Mouse (Mus musculus): Measurements from ENCODE around the gene Inpp5d. TPM values are rescaled to one million over a fixed set of nuclear protein-coding genes. Genes with fewer than 3 reads are reported as not detected.
A peak's percentile ranks its signal among the peaks of the same experiment; 100 is the strongest.

The Inpp5d gene
- polyA plus RNA-seq, 1 experiment from 2014 or later = 3.3 TPM

DNA sequence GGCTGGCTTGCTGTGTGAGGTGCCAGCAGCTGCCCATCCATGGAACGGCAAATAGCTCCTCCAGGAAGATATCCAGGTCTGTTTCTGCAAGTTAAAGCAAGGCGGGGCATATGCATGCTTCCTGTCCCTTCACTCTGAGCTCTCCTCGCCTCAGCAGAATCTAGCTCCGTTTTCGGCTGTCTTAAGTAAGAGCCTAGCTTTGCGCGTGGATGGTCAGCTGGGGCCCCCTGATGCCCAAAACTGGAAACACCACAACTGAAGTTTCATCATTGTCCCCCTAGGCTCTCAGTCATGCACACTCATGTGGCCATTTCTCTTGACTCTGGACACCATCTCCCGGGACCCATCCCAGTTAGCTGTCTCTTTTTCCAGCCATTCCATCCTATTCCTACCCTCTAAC, 101.3 kb downstream of the Inpp5d start:
- Histone ChIP-seq H3K27ac (replicated peaks; ENCODE audit: low read depth, low read length) (no peak overlapping the region), H3K4me1 (ENCODE audit: control insufficient read depth, insufficient read depth, low read length) (no peaks in the 10 kb centered on the region), H3K9ac (replicated peaks; ENCODE audit: low read length) (no peak overlapping the region), H3K4me3 (ENCODE audit: low read depth, low read length) (no peak overlapping the region), H3K9me3 (replicated peaks; ENCODE audit: control insufficient read depth, low read length) (no peaks in the 10 kb centered on the region), H3K36me3 (replicated peaks; ENCODE audit: control insufficient read depth, insufficient read depth, low read depth, low read length) (no peaks in the 10 kb centered on the region), H3K27me3 (ENCODE audit: control insufficient read depth, insufficient read depth, low read length) (no peaks in the 10 kb centered on the region), H3K4me2 (ENCODE audit: low read depth, low read length) (no peak overlapping the region)
- ATAC-seq (replicated peaks; ENCODE audit: insufficient number of reproducible peaks, low FRiP score, low TSS enrichment, low read depth) (no peak), DNase-seq (ENCODE audit: low spot score) (peak; percentile 57)
- 40% methylated on average over 8 of the region's 8 CpGs for WGBS

DNA sequence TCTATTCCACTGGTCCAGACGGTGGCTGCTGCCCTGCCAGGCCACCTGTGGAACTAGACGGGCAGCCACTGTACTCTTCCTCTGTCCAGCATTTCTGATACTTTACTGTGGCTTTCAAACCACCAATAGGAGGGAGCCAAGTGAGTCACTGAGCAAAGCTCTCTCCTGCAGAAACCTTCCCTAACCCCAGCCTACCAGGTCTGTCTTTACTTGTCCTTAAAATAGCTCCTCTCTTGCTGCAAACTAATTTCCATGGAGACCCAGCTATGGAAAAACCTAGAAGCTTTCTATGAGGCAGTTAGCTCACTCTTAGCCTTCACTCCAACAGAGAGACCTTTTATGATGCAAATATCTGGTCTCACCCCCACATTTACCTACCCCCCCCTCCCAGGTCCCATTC, 102.0 kb downstream of the Inpp5d start:
- no peak overlapping the region for H3K27ac ChIP-seq (replicated peaks; ENCODE audit: low read depth, low read length)
- no peaks in the 10 kb centered on the region for H3K9me3 ChIP-seq (replicated peaks; ENCODE audit: control insufficient read depth, low read length)
- no peaks in the 10 kb centered on the region for H3K36me3 ChIP-seq (replicated peaks; ENCODE audit: control insufficient read depth, insufficient read depth, low read depth, low read length)
- WGBS = 51% methylated on average over 2 of the region's 2 CpGs
- H3K4me1 ChIP-seq (ENCODE audit: control insufficient read depth, insufficient read depth, low read length) = no peaks in the 10 kb centered on the region
- no peak overlapping the region for H3K4me2 ChIP-seq (ENCODE audit: low read depth, low read length)
- ATAC-seq (replicated peaks; ENCODE audit: insufficient number of reproducible peaks, low FRiP score, low TSS enrichment, low read depth) = no peak
- no peak overlapping the region for H3K9ac ChIP-seq (replicated peaks; ENCODE audit: low read length)
- no peak overlapping the region for H3K4me3 ChIP-seq (ENCODE audit: low read depth, low read length)
- no peaks in the 10 kb centered on the region for H3K27me3 ChIP-seq (ENCODE audit: control insufficient read depth, insufficient read depth, low read length)
- DNase-seq (ENCODE audit: low spot score) = no peak

DNA sequence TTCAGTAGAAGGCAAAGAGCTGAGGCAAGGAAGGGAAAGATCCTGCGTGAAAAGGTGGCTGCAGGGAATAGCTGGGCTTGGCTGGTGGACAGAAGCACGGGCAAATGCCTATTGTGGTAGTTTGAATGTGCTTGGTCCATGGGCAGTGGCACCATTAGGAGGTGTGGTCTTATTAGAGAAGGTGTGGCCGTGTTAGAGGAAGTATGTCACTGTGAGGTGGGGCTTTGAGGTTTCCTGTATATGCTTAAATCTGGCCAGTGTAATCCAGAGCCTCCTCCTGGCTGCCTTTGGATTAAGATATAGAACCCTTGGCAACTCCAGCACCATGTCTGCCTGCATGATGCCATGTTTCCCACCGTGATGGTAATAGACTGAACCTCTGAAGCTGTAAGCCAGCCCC, 103.2 kb downstream of the Inpp5d start:
- Histone ChIP-seq H3K9ac (replicated peaks; ENCODE audit: low read length) (no peak overlapping the region), H3K4me3 (ENCODE audit: low read depth, low read length) (no peak overlapping the region), H3K9me3 (replicated peaks; ENCODE audit: control insufficient read depth, low read length) (no peaks in the 10 kb centered on the region), H3K27me3 (ENCODE audit: control insufficient read depth, insufficient read depth, low read length) (no peaks in the 10 kb centered on the region), H3K4me1 (ENCODE audit: control insufficient read depth, insufficient read depth, low read length) (no peaks in the 10 kb centered on the region), H3K36me3 (replicated peaks; ENCODE audit: control insufficient read depth, insufficient read depth, low read depth, low read length) (no peaks in the 10 kb centered on the region), H3K4me2 (ENCODE audit: low read depth, low read length) (no peak overlapping the region), H3K27ac (replicated peaks; ENCODE audit: low read depth, low read length) (no peak overlapping the region)
- ATAC-seq (replicated peaks; ENCODE audit: insufficient number of reproducible peaks, low FRiP score, low TSS enrichment, low read depth) (no peak), DNase-seq (ENCODE audit: low spot score) (no peak)
- WGBS = 77% methylated on average over 4 of the region's 4 CpGs

DNA sequence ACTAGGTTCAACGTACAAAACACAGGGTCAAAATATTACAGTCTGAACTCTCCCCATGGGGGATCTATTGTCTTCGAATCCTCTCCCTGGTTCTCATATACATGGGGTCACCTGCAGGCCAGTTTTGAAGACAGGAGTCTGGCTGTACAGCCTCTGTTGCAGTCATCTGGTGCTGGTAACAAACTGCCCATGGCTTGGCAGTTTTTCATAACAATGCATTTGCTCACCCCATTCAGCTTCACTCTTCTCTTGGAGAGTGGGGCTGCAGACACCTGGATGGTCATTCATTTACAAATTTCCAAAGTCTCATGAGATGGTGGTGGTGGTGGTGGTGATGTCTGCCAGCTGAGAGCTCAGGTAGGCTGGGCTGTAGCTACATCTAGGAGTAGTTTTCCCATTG, 109.0 kb downstream of the Inpp5d start:
- WGBS = 82% methylated on average over 2 of the region's 2 CpGs
- ATAC-seq (replicated peaks; ENCODE audit: insufficient number of reproducible peaks, low FRiP score, low TSS enrichment, low read depth) (no peak), DNase-seq (ENCODE audit: low spot score) (no peak)
- Histone ChIP-seq H3K27me3 (ENCODE audit: control insufficient read depth, insufficient read depth, low read length) (no peaks in the 10 kb centered on the region), H3K36me3 (replicated peaks; ENCODE audit: control insufficient read depth, insufficient read depth, low read depth, low read length) (no peaks in the 10 kb centered on the region), H3K4me1 (ENCODE audit: control insufficient read depth, insufficient read depth, low read length) (no peaks in the 10 kb centered on the region), H3K9ac (replicated peaks; ENCODE audit: low read length) (no peak overlapping the region), H3K27ac (replicated peaks; ENCODE audit: low read depth, low read length) (no peak overlapping the region), H3K9me3 (replicated peaks; ENCODE audit: control insufficient read depth, low read length) (no peaks in the 10 kb centered on the region), H3K4me3 (ENCODE audit: low read depth, low read length) (no peak overlapping the region), H3K4me2 (ENCODE audit: low read depth, low read length) (no peak overlapping the region)

DNA sequence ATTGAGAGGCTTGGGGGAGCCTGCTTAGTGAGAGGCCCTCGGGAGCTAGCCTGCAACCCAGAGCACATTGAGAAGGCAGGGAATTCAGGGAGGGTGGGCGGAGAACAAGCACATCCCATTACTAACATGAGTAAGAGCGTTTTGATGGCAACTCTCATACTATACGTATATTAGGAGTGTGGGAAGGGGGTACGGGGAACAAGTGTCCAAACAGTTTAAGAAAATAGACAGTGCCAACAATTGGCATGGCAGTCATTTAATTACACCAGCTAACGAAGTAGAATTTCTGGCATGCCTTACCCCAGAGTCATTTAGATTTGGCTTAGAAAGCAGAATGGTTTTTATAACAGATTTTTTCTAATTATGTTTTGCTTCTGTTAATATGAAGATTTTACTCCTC, 109.7 kb downstream of the Inpp5d start:
- Histone ChIP-seq H3K27me3 (ENCODE audit: control insufficient read depth, insufficient read depth, low read length) (no peaks in the 10 kb centered on the region), H3K9me3 (replicated peaks; ENCODE audit: control insufficient read depth, low read length) (no peaks in the 10 kb centered on the region), H3K4me1 (ENCODE audit: control insufficient read depth, insufficient read depth, low read length) (no peaks in the 10 kb centered on the region), H3K9ac (replicated peaks; ENCODE audit: low read length) (no peak overlapping the region), H3K4me2 (ENCODE audit: low read depth, low read length) (no peak overlapping the region), H3K36me3 (replicated peaks; ENCODE audit: control insufficient read depth, insufficient read depth, low read depth, low read length) (no peaks in the 10 kb centered on the region), H3K4me3 (ENCODE audit: low read depth, low read length) (no peak overlapping the region), H3K27ac (replicated peaks; ENCODE audit: low read depth, low read length) (no peak overlapping the region)
- no peak for ATAC-seq (replicated peaks; ENCODE audit: insufficient number of reproducible peaks, low FRiP score, low TSS enrichment, low read depth)
- no peak for DNase-seq (ENCODE audit: low spot score)
- 83% methylated on average over 6 of the region's 6 CpGs for WGBS

DNA sequence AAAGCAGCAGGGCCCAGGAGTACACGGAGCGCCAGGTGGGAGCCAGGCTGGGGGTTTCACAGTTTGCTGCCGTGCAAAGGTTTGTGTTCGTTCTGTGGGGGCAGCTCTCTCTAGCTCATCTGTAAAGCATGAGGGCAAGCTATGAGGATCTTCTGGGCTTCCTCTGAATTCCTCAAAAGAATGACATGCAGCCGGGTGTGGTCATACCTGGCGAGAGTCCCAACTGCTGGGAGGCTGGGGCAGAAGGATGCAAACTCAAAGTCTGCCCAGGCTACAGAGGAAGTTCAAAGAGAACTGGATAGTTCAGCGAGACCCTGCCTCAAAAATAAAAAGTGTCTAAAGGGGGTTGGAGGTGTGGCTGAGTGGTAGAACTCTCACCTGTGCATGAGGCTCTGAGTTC, 110.2 kb downstream of the Inpp5d start:
- no peak overlapping the region for H3K4me2 ChIP-seq (ENCODE audit: low read depth, low read length)
- ATAC-seq (replicated peaks; ENCODE audit: insufficient number of reproducible peaks, low FRiP score, low TSS enrichment, low read depth) = no peak
- no peaks in the 10 kb centered on the region for H3K27me3 ChIP-seq (ENCODE audit: control insufficient read depth, insufficient read depth, low read length)
- no peaks in the 10 kb centered on the region for H3K36me3 ChIP-seq (replicated peaks; ENCODE audit: control insufficient read depth, insufficient read depth, low read depth, low read length)
- H3K27ac ChIP-seq (replicated peaks; ENCODE audit: low read depth, low read length) = no peak overlapping the region
- DNase-seq (ENCODE audit: low spot score) = no peak
- H3K9ac ChIP-seq (replicated peaks; ENCODE audit: low read length) = no peak overlapping the region
- no peaks in the 10 kb centered on the region for H3K4me1 ChIP-seq (ENCODE audit: control insufficient read depth, insufficient read depth, low read length)
- 85% methylated on average over 7 of the region's 7 CpGs for WGBS
- no peak overlapping the region for H3K4me3 ChIP-seq (ENCODE audit: low read depth, low read length)
- no peaks in the 10 kb centered on the region for H3K9me3 ChIP-seq (replicated peaks; ENCODE audit: control insufficient read depth, low read length)

DNA sequence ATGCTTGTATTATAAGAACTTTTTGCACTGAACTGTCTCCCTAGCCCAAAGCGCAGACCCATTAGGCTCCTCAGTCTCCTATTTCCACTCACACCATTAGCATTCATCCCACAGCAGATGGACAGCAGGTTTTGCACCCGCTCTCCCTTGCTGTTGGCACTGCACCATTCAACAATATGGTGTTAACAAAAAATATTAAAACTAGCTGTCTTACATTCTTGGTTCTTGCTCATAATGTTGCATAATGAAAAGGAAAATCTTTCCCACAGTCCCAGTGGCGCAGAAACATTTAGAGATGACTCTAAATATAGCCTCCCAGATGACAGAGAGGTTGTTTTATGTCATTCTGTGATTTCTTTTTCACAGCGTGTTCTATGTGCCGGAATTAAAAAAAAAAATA, 113.1 kb downstream of the Inpp5d start:
- WGBS = 88% methylated on average over 5 of the region's 5 CpGs
- no peak for ATAC-seq (replicated peaks; ENCODE audit: insufficient number of reproducible peaks, low FRiP score, low TSS enrichment, low read depth)

DNA sequence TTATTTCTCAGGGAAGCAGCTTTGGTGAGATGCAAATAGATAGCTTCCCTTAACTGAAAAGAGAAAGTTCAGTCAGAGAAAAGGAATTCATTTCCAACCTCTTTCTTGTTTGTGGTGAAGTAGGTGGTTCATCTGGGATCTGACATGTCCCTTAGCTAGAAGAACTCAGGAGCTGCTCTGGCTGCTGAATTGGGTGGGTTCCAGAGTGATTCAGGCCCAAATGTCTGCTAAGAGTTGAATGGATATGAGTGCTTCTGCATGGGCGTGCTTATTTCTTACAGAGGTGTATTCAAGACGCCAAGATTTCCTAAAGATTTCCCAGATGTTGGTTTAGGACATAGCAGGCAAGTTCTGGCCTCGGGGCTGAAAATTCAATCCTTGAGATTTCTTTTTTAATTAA, 114.0 kb downstream of the Inpp5d start:
- no peak overlapping the region for H3K4me3 ChIP-seq (ENCODE audit: low read depth, low read length)
- no peak overlapping the region for H3K27ac ChIP-seq (replicated peaks; ENCODE audit: low read depth, low read length)
- ATAC-seq (replicated peaks; ENCODE audit: insufficient number of reproducible peaks, low FRiP score, low TSS enrichment, low read depth) (no peak), DNase-seq (ENCODE audit: low spot score) (no peak)
- H3K4me1 ChIP-seq (ENCODE audit: control insufficient read depth, insufficient read depth, low read length) = no peaks in the 10 kb centered on the region
- H3K9me3 ChIP-seq (replicated peaks; ENCODE audit: control insufficient read depth, low read length) = no peaks in the 10 kb centered on the region
- H3K9ac ChIP-seq (replicated peaks; ENCODE audit: low read length) = no peak overlapping the region
- H3K4me2 ChIP-seq (ENCODE audit: low read depth, low read length) = no peak overlapping the region
- no peaks in the 10 kb centered on the region for H3K27me3 ChIP-seq (ENCODE audit: control insufficient read depth, insufficient read depth, low read length)
- no peaks in the 10 kb centered on the region for H3K36me3 ChIP-seq (replicated peaks; ENCODE audit: control insufficient read depth, insufficient read depth, low read depth, low read length)
- 85% methylated on average over 3 of the region's 3 CpGs for WGBS

More for the DNA sequence above, 113.1 kb downstream of the Inpp5d start:
- Histone ChIP-seq H3K27ac (replicated peaks; ENCODE audit: low read depth, low read length) (no peak overlapping the region), H3K9ac (replicated peaks; ENCODE audit: low read length) (no peak overlapping the region), H3K36me3 (replicated peaks; ENCODE audit: control insufficient read depth, insufficient read depth, low read depth, low read length) (no peaks in the 10 kb centered on the region), H3K4me3 (ENCODE audit: low read depth, low read length) (no peak overlapping the region), H3K4me2 (ENCODE audit: low read depth, low read length) (no peak overlapping the region), H3K4me1 (ENCODE audit: control insufficient read depth, insufficient read depth, low read length) (no peaks in the 10 kb centered on the region), H3K27me3 (ENCODE audit: control insufficient read depth, insufficient read depth, low read length) (no peaks in the 10 kb centered on the region), H3K9me3 (replicated peaks; ENCODE audit: control insufficient read depth, low read length) (no peaks in the 10 kb centered on the region)
- no peak for DNase-seq (ENCODE audit: low spot score)
